Mouse (Mus musculus) megakaryocyte, embryonic 14.5 days (primary cell): ENCODE results near the gene Zfp64.

Source experiments
- FLI1 ChIP-seq: IDR thresholded peaks from 2 replicates; pipeline ENCODE4 v1.6.1; 2012; ENCODE audit warnings: low read length, inconsistent platforms, mixed read lengths
- GATA1 ChIP-seq: IDR thresholded peaks from 3 replicates; pipeline ENCODE4 v1.6.1; 2012; ENCODE audit warnings: mixed read lengths, low read length, inconsistent platforms, borderline replicate concordance

DNA sequence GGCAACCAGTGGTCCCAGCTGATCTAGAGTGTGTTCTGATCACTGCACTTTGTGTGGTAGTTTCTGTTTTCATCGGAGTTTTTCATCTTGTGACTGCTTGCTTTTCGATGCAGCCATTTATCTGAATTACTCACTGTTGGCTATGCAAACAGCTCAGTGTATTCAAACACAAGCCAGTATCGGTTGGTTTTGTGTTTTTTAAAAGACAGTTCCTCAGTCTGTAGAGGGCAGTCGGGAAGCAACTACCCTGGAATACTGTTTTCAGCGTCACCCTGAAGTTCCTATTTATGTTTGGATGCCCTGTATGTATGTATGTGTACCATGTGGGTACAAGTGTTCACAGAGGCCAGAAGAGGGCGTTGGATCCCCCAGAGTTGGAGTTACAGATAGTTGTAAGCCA, 11.1 kb upstream of the Zfp64 start:
- TF ChIP-seq GATA1 (no peak), FLI1 (no peak)
